Mouse (Mus musculus): ENCODE data around the gene Mettl11b.

DNA sequence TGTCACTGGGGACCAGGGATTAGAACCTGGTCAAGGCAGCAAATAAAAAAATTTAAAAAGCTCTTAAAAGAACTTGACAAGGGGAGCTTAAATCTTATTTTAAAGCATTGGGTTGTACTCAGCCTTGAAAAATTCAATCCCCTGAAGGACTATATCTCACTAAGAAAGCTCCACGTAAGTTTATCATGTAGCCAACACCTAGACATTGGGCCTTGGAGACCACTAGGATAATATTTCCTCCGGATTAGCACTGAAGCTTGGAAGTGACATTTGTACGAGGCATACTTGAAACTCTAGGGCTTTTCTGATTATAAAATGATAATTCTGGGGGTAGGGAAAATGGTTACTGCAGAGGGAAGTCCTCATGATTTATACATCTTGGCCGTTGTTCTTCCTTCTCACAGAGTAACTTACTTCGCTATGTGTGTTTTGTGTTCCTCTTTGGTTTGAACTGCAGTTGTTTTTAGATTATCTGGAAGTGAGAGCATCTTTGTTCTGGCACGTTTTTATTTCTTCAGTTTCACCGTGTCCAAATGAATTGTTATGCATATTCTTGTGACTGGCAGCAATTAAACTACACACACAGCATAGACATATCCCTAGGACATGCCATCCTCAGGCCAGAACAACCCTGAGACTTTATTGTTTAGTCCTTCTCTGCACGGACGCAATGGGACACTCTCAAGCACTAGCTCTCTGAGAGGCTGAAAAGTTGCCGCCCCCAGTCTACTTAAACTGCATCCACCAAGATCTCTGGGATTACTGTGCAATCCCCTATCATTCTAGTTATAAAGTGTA, 11.6 kb upstream of the Mettl11b start:
- TF ChIP-seq CTCF (IDR thresholded peaks at IDR 0.05; ENCODE audit: insufficient read depth, low read depth, low read length) (no peak), POLR2A (IDR thresholded peaks at IDR 0.05; ENCODE audit: insufficient read depth, low read depth, low read length) (no peak)

Measured in olfactory bulb, adult 2 months (tissue).